Mouse (Mus musculus) stomach, embryonic 16.5 days (tissue): Measurements from ENCODE around the gene Serpina9. TPM values are rescaled to one million over a fixed set of nuclear protein-coding genes. Genes with fewer than 3 reads are reported as not detected.
A peak's percentile ranks its signal among the peaks of the same experiment; 100 is the strongest.

Experiments
- ATAC-seq: fragments of 200-750 bp; cut with Nextera tagmentation; 2 replicates; pipeline ENCODE4 v1.8.0; 2017; ENCODE audit warnings: moderate number of reproducible peaks, moderate TSS enrichment; ENCODE audit not compliant: insufficient read depth, low FRiP score
- H3K27ac ChIP-seq: fragments of 300-500 bp; sonication (generic); 2 replicates; pipeline ENCODE4 v1.5.1; 2014; ENCODE audit warnings: low read length
- H3K27me3 ChIP-seq: fragments of 300-500 bp; sonication (generic); 2 replicates; pipeline ENCODE4 v1.6.1; 2014; ENCODE audit warnings: low read length, control low read depth, mixed read lengths; ENCODE audit not compliant: control insufficient read depth, insufficient read depth
- H3K36me3 ChIP-seq: fragments of 300-500 bp; sonication (generic); 2 replicates; pipeline ENCODE4 v1.6.1; 2014; ENCODE audit warnings: low read length; ENCODE audit not compliant: control insufficient read depth, insufficient read depth
- H3K4me1 ChIP-seq: fragments of 300-500 bp; sonication (generic); 2 replicates; pipeline ENCODE4 v1.6.1; 2014; ENCODE audit warnings: low read length, control low read depth, mixed read lengths; ENCODE audit not compliant: control insufficient read depth, insufficient read depth
- H3K4me2 ChIP-seq: fragments of 300-500 bp; sonication (generic); 2 replicates; pipeline ENCODE4 v1.6.1; 2014; ENCODE audit warnings: low read depth, low read length, mixed read lengths
- H3K4me3 ChIP-seq: fragments of 300-500 bp; sonication (generic); replicated peaks from 2 replicates; pipeline ENCODE4 v1.5.1; 2014; ENCODE audit warnings: mild to moderate bottlenecking, low read length
- H3K9ac ChIP-seq: fragments of 300-500 bp; sonication (generic); 2 replicates; pipeline ENCODE4 v1.6.1; 2014; ENCODE audit warnings: low read length
- H3K9me3 ChIP-seq: fragments of 300-500 bp; sonication (generic); replicated peaks from 2 replicates; pipeline ENCODE4 v1.6.1; 2016; ENCODE audit warnings: low read length, control low read depth; ENCODE audit not compliant: control insufficient read depth
- WGBS: fragments of 180-500 bp; shearing (Covaris S2); extraction: QIAGEN DNeasy Blood & Tissue Kit; methylation state at CpG from one replicate; pipeline ENCODE4 v1.1.7; 2014; 5-methylcytosine and 5-hydroxymethylcytosine counted together
- polyA plus RNA-seq: library from polyadenylated mRNA; unstranded; fragments of >200 nt; fragmentation: Nextera tagmentation; extraction: Ambion mirVana; gene quantifications from 2 replicates; pipeline ENCODE4 v1.2.1, GENCODE M21; 2015

Gene Serpina9
- polyA plus RNA-seq, 1 experiment from 2014 or later, result 0.05 TPM

DNA sequence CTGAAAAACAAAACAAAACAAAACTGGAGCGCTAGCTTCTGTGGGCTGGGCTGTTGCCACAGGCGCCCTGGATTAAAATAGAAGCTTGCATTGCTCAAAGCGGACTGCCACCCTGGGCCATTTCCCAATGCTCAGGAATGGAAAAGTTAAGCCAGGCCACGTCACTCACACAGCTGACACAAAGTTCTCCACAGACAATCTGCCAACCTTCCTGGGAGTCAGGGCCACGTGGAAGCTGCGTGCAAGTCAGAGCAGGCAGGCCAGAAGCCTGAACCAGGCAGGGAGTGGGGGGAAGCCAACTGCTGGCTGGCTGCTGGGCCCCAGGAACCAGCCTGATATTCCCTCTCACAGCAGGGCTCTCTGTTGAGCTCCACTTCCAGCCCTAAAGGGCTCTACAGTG is 27.8 kb upstream of the Serpina9 start:
- ATAC-seq, result no peak
- Histone ChIP-seq H3K4me3 (no peak overlapping the region), H3K4me2 (no peak overlapping the region), H3K27me3 (no peaks in the 10 kb centered on the region), H3K36me3 (no peaks in the 10 kb centered on the region), H3K9me3 (no peaks in the 10 kb centered on the region), H3K9ac (no peak overlapping the region), H3K27ac (no peak overlapping the region), H3K4me1 (no peaks in the 10 kb centered on the region)
- WGBS, result 59% methylated on average over 6 of the region's 6 CpGs

- H3K27ac ChIP-seq, result no peak overlapping the region
- no peaks in the 10 kb centered on the region for H3K4me1 ChIP-seq
- 87% methylated on average over 7 of the region's 7 CpGs for WGBS
Measured at GRCm38 (mm10) chr12:104038181-104038580, 24.6 kb upstream of the Serpina9 start.

DNA sequence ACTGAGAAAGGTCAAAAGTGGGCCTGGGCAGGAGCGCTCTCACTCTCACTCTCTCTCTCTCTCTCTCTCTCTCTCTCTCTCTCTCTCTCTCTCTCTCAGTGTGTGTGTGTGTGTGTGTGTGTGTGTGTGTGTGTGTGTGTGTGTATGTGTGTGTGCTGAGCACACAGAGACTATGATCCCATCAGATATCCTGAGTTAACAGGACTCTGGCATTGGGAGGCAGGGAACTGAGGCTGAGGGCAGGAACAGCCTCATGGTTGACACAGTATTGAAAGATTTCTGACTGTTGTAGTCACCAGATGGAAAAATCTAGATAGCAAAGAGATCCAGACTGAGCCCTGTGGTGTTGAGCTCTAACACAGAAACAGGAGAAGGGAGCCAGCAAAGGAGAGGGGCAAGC is 20.2 kb upstream of the Serpina9 start:
- Histone ChIP-seq H3K4me2 (no peak overlapping the region), H3K36me3 (no peaks in the 10 kb centered on the region), H3K4me1 (no peaks in the 10 kb centered on the region), H3K27ac (no peak overlapping the region), H3K4me3 (no peak overlapping the region), H3K9ac (no peak overlapping the region), H3K27me3 (no peaks in the 10 kb centered on the region), H3K9me3 (no peaks in the 10 kb centered on the region)
- no peak for ATAC-seq
- 75% methylated on average over 1 of the region's 1 CpGs for WGBS

More at GRCm38 (mm10) chr12:104038181-104038580, 24.6 kb upstream of the Serpina9 start:
- no peak for ATAC-seq
- Histone ChIP-seq H3K27me3 (no peaks in the 10 kb centered on the region), H3K36me3 (no peaks in the 10 kb centered on the region), H3K4me3 (no peak overlapping the region), H3K9me3 (no peaks in the 10 kb centered on the region), H3K4me2 (no peak overlapping the region), H3K9ac (no peak overlapping the region)

GRCm38 (mm10) chr12:104029986-104030385 is 16.4 kb upstream of the Serpina9 start:
- Histone ChIP-seq H3K9me3 (no peaks in the 10 kb centered on the region), H3K27ac (no peak overlapping the region), H3K27me3 (no peaks in the 10 kb centered on the region), H3K4me2 (no peak overlapping the region), H3K4me3 (no peak overlapping the region), H3K9ac (no peak overlapping the region), H3K36me3 (no peaks in the 10 kb centered on the region), H3K4me1 (no peaks in the 10 kb centered on the region)
- 46% methylated on average over 8 of the region's 8 CpGs for WGBS
- ATAC-seq, result no peak

GRCm38 (mm10) chr12:104015280-104015679 is 1.7 kb upstream of the Serpina9 start:
- H3K36me3 ChIP-seq, result no peaks in the 10 kb centered on the region
- no peak overlapping the region for H3K4me3 ChIP-seq
- no peak overlapping the region for H3K4me2 ChIP-seq
- ATAC-seq, result no peak
- 65% methylated on average over 3 of the region's 3 CpGs for WGBS
- no peaks in the 10 kb centered on the region for H3K27me3 ChIP-seq
- H3K4me1 ChIP-seq, result no peaks in the 10 kb centered on the region
- no peak overlapping the region for H3K9ac ChIP-seq
- no peak overlapping the region for H3K27ac ChIP-seq
- no peaks in the 10 kb centered on the region for H3K9me3 ChIP-seq

DNA sequence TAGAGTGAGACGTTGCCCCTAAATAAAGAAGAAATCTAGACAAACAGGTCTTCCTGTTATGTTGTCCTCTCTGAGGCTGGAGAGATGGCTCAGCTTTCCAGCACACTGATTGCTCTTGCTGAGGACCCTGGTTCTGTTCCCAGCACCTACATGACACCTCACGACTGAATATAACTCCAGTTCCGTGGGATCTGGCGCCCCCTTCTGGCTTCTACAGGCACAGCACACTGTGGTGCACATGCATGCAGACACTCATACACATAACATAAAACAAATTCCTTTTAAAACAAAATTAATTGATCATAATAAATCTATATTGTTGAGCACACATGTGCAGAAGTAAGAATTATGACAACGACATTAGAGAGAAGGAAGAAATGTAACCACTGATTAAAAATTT is 8.9 kb downstream of the Serpina9 start:
- Histone ChIP-seq H3K4me1 (peaks cover 7% of the 10 kb centered on the region; the same call in 1 of the 2 replicates), H3K9me3 (no peaks in the 10 kb centered on the region), H3K4me2 (no peak overlapping the region), H3K4me3 (no peak overlapping the region), H3K9ac (no peak overlapping the region), H3K27me3 (no peaks in the 10 kb centered on the region), H3K27ac (no peak overlapping the region), H3K36me3 (no peaks in the 10 kb centered on the region)
- ATAC-seq, result no peak
- 86% methylated on average over 5 of the region's 5 CpGs for WGBS

DNA sequence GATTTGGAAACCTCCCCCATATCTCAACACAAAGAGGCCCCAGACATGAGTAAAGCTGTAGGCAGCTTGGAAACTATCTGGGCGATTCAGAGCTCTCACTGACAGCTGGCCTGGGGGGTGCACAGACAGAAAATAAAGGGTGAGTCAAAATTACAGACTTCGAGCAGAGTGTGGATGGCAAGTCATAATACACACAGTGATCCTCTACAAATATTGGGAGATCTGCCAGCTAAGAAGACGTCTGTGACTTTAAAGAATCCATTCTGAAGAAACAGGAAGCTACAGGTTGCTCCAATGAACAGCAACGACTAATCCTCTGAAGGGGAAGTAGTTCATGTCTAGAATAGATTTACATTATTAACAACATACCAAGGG is 10.3 kb downstream of the Serpina9 start:
- Histone ChIP-seq H3K4me3 (no peak overlapping the region), H3K9me3 (no peaks in the 10 kb centered on the region), H3K27me3 (no peaks in the 10 kb centered on the region), H3K9ac (no peak overlapping the region), H3K36me3 (no peaks in the 10 kb centered on the region), H3K27ac (peak overlapping the region; percentile 12), H3K4me1 (peaks cover 7% of the 10 kb centered on the region; the same call in 1 of the 2 replicates), H3K4me2 (no peak overlapping the region)
- no peak for ATAC-seq
- WGBS, result 25% methylated on average over 4 of the region's 4 CpGs

GRCm38 (mm10) chr12:104002569-104003237 is 10.9 kb downstream of the Serpina9 start:
- Histone ChIP-seq H3K9me3 (no peaks in the 10 kb centered on the region), H3K4me1 (peaks cover 7% of the 10 kb centered on the region; the same call in 1 of the 2 replicates), H3K27ac (peak overlapping the region; percentile 12), H3K4me2 (no peak overlapping the region), H3K9ac (no peak overlapping the region), H3K4me3 (no peak overlapping the region), H3K36me3 (no peaks in the 10 kb centered on the region), H3K27me3 (no peaks in the 10 kb centered on the region)
- 43% methylated on average over 10 of the region's 10 CpGs for WGBS
- peak; percentile 56; the same call in 1 of the 2 replicates for ATAC-seq

DNA sequence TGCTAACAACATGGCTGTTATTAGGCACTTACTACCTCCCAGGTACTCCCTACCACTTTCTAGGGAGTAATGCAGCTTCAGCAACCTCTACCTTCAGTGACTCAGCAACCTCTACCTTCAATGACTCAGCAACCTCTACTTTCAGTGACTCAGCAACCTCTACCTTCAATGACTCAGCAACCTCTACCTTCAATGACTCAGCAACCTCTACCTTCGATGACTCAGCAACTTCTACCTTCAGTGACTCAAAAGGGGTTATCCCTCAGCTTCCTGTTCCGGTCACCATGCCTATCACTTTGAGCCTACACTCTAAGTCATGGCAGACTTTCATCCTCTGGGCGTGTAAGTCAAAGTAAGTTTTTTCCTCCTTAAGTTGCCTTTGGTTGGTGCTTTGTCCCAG is 13.0 kb downstream of the Serpina9 start:
- Histone ChIP-seq H3K4me2 (no peak overlapping the region), H3K4me1 (peaks cover 7% of the 10 kb centered on the region; the same call in 1 of the 2 replicates), H3K4me3 (no peak overlapping the region), H3K36me3 (no peaks in the 10 kb centered on the region), H3K9me3 (no peaks in the 10 kb centered on the region), H3K27ac (no peak overlapping the region), H3K27me3 (no peaks in the 10 kb centered on the region), H3K9ac (no peak overlapping the region)
- no peak for ATAC-seq
- 91% methylated on average over 3 of the region's 3 CpGs for WGBS
